8 mouse cellular contexts compared by ENCODE assay signal in the genomic region with DNA sequence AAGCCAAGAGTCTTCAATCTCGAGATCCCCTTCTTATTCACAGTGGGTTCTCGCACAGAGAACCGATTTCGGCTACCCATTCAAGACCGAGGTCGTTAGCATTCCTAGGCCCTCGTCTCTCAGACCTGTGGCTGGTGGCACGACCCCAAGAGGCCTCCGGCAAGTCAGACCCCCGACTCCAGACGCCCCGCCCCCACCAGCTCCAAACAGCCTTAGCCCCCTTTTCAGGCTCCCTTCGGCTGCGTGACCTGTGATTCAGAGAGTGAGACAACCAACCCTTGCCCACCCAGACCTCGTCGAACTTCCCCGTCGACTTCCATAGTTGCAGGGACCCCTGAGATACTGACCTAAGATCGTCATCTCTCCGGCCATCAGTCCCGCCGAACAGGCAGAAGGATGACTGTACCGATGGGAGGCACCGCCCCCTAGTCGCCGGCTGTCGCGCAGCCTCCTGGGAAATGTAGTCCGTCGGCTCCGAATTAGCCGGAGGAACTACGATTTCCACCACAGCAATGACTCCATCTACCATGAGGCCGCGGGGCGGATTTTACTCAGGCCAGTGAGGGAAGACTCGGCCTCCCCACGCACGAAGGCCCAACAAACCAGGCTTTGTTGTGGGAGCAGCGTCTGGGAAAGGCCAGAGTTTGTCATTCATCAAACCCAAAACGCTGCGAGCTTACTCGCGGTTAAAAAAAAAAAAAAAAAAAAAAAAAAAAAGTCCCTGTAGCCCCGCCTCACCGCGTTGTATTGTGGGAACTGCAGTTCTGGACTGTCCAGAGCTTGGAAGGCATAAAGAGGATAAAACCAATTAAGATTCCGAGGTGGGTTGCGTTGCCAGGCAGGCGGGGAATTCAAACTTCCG. TPM values are rescaled to one million over a fixed set of nuclear protein-coding genes. Genes with fewer than 3 reads are reported as not detected.
A peak's percentile ranks its signal among the peaks of the same experiment; 100 is the strongest.
DNase-seq lines count a peak whose midpoint lies in the region; ATAC-seq and TF ChIP-seq lines count a peak whose summit lies in the region.

Gene Hspa13 (minus strand): TSS at position 717 of the 862 bp plus-strand sequence.

- peaks cover 6% of the 10 kb centered on the region for H3K79me2 ChIP-seq in MEL (ENCODE audit: control insufficient read depth, insufficient read depth, low read length, poor library complexity)

- H3K27ac ChIP-seq in MEL (ENCODE audit: control insufficient read depth, low read depth, low read length): peak within 1 kb of the TSS; percentile 83
- H3K27ac ChIP-seq in cerebellum, adult 2 months (ENCODE audit: insufficient read depth, low read length): 0 out of 2 replicates have a peak within 1 kb of the TSS, but pooled peaks have one; percentile 16
- peak within 1 kb of the TSS; percentile 76 for H3K27ac ChIP-seq in forebrain, postnatal 0 days (ENCODE audit: low read depth, low read length)
- peak within 1 kb of the TSS; percentile 69 for H3K27ac ChIP-seq in lung, embryonic 15.5 days

- no peaks in the 10 kb centered on the region for H3K27me3 ChIP-seq in MEL (ENCODE audit: control insufficient read depth in 1 of 2, insufficient read depth in 2 of 2, low read length in 2 of 2)
- no peaks in the 10 kb centered on the region for H3K27me3 ChIP-seq in cerebellum, adult 2 months (ENCODE audit: control insufficient read depth, insufficient read depth, low read length)
- H3K27me3 ChIP-seq in forebrain, postnatal 0 days (ENCODE audit: insufficient read depth, low read length): no peaks in the 10 kb centered on the region
- no peaks in the 10 kb centered on the region for H3K27me3 ChIP-seq in lung, embryonic 15.5 days

- DNase-seq in MEL (ENCODE audit: low read depth, low spot score): peak; percentile 99
- peak; percentile 98 to 99 for DNase-seq in cerebellum, adult 2 months
- peak; percentile 98 for DNase-seq in forebrain, postnatal 0 days
- peak; percentile 97 for DNase-seq in heart, postnatal 4 days
- peak; percentile 98 to 99 for DNase-seq in layer of hippocampus, adult 8-10 months (ENCODE audit: low spot score in 2 of 2)
- DNase-seq in ovary, adult 18-20 months (ENCODE audit: low spot score): peak; percentile 97
- peak; percentile 93 for DNase-seq in thymus, postnatal 0 days (ENCODE audit: low spot score)

- H3K4me3 ChIP-seq in MEL (ENCODE audit: control insufficient read depth in 1 of 2, insufficient read depth in 1 of 2, low read depth in 2 of 2, low read length in 2 of 2): peak within 1 kb of the TSS; percentile 84 to 100
- H3K4me3 ChIP-seq in cerebellum, adult 2 months (replicated peaks; ENCODE audit: insufficient read depth, low read depth, low read length): peak within 1 kb of the TSS; percentile 99
- H3K4me3 ChIP-seq in forebrain, postnatal 0 days (ENCODE audit: low read depth, low read length): peak within 1 kb of the TSS; percentile 86
- peak within 1 kb of the TSS; percentile 81 for H3K4me3 ChIP-seq in lung, embryonic 15.5 days

- TF ChIP-seq RAD21 in MEL (IDR thresholded peaks at IDR 0.05; ENCODE audit: low read depth, low read length): no peak

- ATAC-seq in forebrain, postnatal 0 days: peak; percentile 99
- ATAC-seq in lung, embryonic 15.5 days (ENCODE audit: borderline replicate concordance, extremely low read depth, low FRiP score, low TSS enrichment): peak; percentile 99

- peak within 1 kb of the TSS; percentile 63 for H3K4me2 ChIP-seq in forebrain, postnatal 0 days (ENCODE audit: low read depth)
- H3K4me2 ChIP-seq in lung, embryonic 15.5 days: peak within 1 kb of the TSS; percentile 75

- peaks cover 2 to 4% of the 10 kb centered on the region in 2 experiments; a peak in 3 of 4 replicates for H3K36me3 ChIP-seq in MEL (ENCODE audit: control insufficient read depth in 1 of 2, insufficient read depth in 2 of 2, low read length in 2 of 2)
- peaks cover 12% of the 10 kb centered on the region; the same call in 1 of the 2 replicates for H3K36me3 ChIP-seq in forebrain, postnatal 0 days (ENCODE audit: insufficient read depth)
- 0 out of 2 replicates have a peak, but pooled peaks cover 12% of the 10 kb centered on the region for H3K36me3 ChIP-seq in lung, embryonic 15.5 days

- WGBS in cerebellum, adult 2 months: under 1% methylated on average over 51 of the region's 51 CpGs
- under 1% methylated on average over 51 of the region's 51 CpGs for WGBS in forebrain, postnatal 0 days
- under 1% methylated on average over 51 of the region's 51 CpGs for WGBS in lung, embryonic 15.5 days

- H3K4me1 ChIP-seq in MEL (ENCODE audit: control insufficient read depth in 1 of 2, insufficient read depth in 2 of 2, low read length in 2 of 2): no peaks in the 10 kb centered on the region; a peak in 1 of 4 replicates
- peaks cover 9% of the 10 kb centered on the region; the same call in 1 of the 2 replicates for H3K4me1 ChIP-seq in cerebellum, adult 2 months (ENCODE audit: control insufficient read depth, insufficient read depth, low read length)
- H3K4me1 ChIP-seq in forebrain, postnatal 0 days (ENCODE audit: insufficient read depth): peaks cover 9% of the 10 kb centered on the region
- H3K4me1 ChIP-seq in lung, embryonic 15.5 days: no peaks in the 10 kb centered on the region

- no peak for TF ChIP-seq CTCF in MEL (IDR thresholded peaks at IDR 0.05 in 2 of 3, conservative IDR thresholded peaks at IDR 0.05 in 1 of 3; ENCODE audit: control insufficient read depth in 1 of 3, insufficient read depth in 1 of 3, low read depth in 2 of 3, low read length in 3 of 3, poor library complexity in 1 of 3, severe bottlenecking in 1 of 3)
- no peak for TF ChIP-seq CTCF in cerebellum, adult 2 months (IDR thresholded peaks at IDR 0.05; ENCODE audit: borderline replicate concordance, insufficient read depth, low read depth, low read length)
- peak; percentile 45 for TF ChIP-seq CTCF in forebrain, postnatal 0 days (IDR thresholded peaks at IDR 0.05; ENCODE audit: low read depth)

- TF ChIP-seq POLR2A in MEL (IDR thresholded peaks at IDR 0.05; ENCODE audit: control insufficient read depth in 1 of 2, insufficient read depth in 1 of 2, low read depth in 1 of 2, low read length in 2 of 2, poor library complexity in 1 of 2): peak; percentile 50 to 60; a peak in 3 of 4 replicates
- peak; percentile 49; the same call in 1 of the 2 replicates for TF ChIP-seq POLR2A in cerebellum, adult 2 months (IDR thresholded peaks at IDR 0.05; ENCODE audit: borderline replicate concordance, insufficient read depth, low read length)

- no peak for TF ChIP-seq EP300 in MEL (IDR thresholded peaks at IDR 0.05; ENCODE audit: low read depth in 1 of 2, low read length in 2 of 2)

- peak within 1 kb of the TSS; percentile 83 for H3K9ac ChIP-seq in MEL (ENCODE audit: control insufficient read depth, low read depth, low read length, poor library complexity, severe bottlenecking)
- H3K9ac ChIP-seq in forebrain, postnatal 0 days: peak within 1 kb of the TSS; percentile 70
- peak within 1 kb of the TSS; percentile 58 for H3K9ac ChIP-seq in lung, embryonic 15.5 days

- H3K9me3 ChIP-seq in MEL (replicated peaks; ENCODE audit: insufficient read depth, low read length): no peaks in the 10 kb centered on the region
- no peaks in the 10 kb centered on the region for H3K9me3 ChIP-seq in forebrain, postnatal 0 days (ENCODE audit: low read length)
- H3K9me3 ChIP-seq in lung, embryonic 15.5 days: no peaks in the 10 kb centered on the region

TF ChIP-seq in MEL, 35 proteins besides CTCF, POLR2A, EP300 and RAD21 (continues in another document):
- peak; percentile 57 for TF ChIP-seq CHD2 (IDR thresholded peaks at IDR 0.05; ENCODE audit: low read length)
- TF ChIP-seq CHD1 (IDR thresholded peaks at IDR 0.05; ENCODE audit: low read depth, low read length): no peak
- TF ChIP-seq NRF1 (IDR thresholded peaks at IDR 0.05; ENCODE audit: insufficient read depth, low read depth, low read length, poor library complexity, severe bottlenecking): peak; percentile 49; the same call in 1 of the 2 replicates
- no peak for TF ChIP-seq E2F4 (IDR thresholded peaks at IDR 0.05; ENCODE audit: borderline replicate concordance, low read depth, low read length)
- peak; percentile 91 for TF ChIP-seq KAT2A (conservative IDR thresholded peaks at IDR 0.05; ENCODE audit: low read depth, low read length)
- TF ChIP-seq TBP (IDR thresholded peaks at IDR 0.05; ENCODE audit: low read depth, low read length): no peak
- no peak for TF ChIP-seq JUND (IDR thresholded peaks at IDR 0.05; ENCODE audit: low read depth, low read length)
- TF ChIP-seq HCFC1 (IDR thresholded peaks at IDR 0.05; ENCODE audit: low read depth, low read length): peak; percentile 95
- TF ChIP-seq ELF1 (IDR thresholded peaks at IDR 0.05; ENCODE audit: low read depth, low read length): peak; percentile 56
- no peak for TF ChIP-seq TCF12 (IDR thresholded peaks at IDR 0.05; ENCODE audit: low read depth, low read length)
- TF ChIP-seq SIN3A (IDR thresholded peaks at IDR 0.05; ENCODE audit: low read length): peak; percentile 79
- TF ChIP-seq TAL1 (IDR thresholded peaks at IDR 0.05; ENCODE audit: low read length): no peak
- peak; percentile 46; the same call in 1 of the 2 replicates for TF ChIP-seq NELFE (IDR thresholded peaks at IDR 0.05; ENCODE audit: low read depth, low read length)
- no peak for TF ChIP-seq MYB (IDR thresholded peaks at IDR 0.05; ENCODE audit: low read depth, low read length)
- TF ChIP-seq USF2 (IDR thresholded peaks at IDR 0.05; ENCODE audit: borderline replicate concordance in 1 of 2, insufficient read depth in 1 of 2, low read depth in 1 of 2, low read length in 2 of 2): no peak
- 0 out of 2 replicates have a peak, but pooled peaks have one; percentile 15 for TF ChIP-seq MAZ (IDR thresholded peaks at IDR 0.05; ENCODE audit: low read depth, low read length)
- TF ChIP-seq POLR2AphosphoS5 (IDR thresholded peaks at IDR 0.05; ENCODE audit: borderline replicate concordance, low read depth, low read length): no peak
- TF ChIP-seq ZMIZ1 (IDR thresholded peaks at IDR 0.05; ENCODE audit: low read depth, low read length): no peak
- peak; percentile 58 for TF ChIP-seq MXI1 (IDR thresholded peaks at IDR 0.05; ENCODE audit: low read depth, low read length)
- peak; percentile 64; the same call in 1 of the 2 replicates for TF ChIP-seq ZKSCAN1 (IDR thresholded peaks at IDR 0.05; ENCODE audit: low read depth, low read length)

RNA-seq across cellular contexts. Expression of gene Hspa13, which starts in this region (rescaled TPM):
- total RNA-seq in MEL (2012; rRNA removed): 17.6 and 18.4 TPM in 2 replicates
- polyA plus RNA-seq in MEL (2012; ENCODE audit: insufficient read depth in 1 of 2, insufficient read length in 2 of 2, low read depth in 1 of 2, low replicate concordance in 2 of 2, missing spikeins in 1 of 2): 10 to 100 TPM in 1 of 2 experiments, not detected in 1; 16.0 TPM
- polyA plus RNA-seq in cerebellum, adult 2 months (2012; rRNA removed): 14.9 and 15.4 TPM in 2 replicates
- total RNA-seq in forebrain, postnatal 0 days (2014; rRNA removed): 55.2 and 67.3 TPM in 2 replicates
- 33.3 and 40.1 TPM in 2 replicates for polyA plus RNA-seq in forebrain, postnatal 0 days (2015; fragmentation: Nextera tagmentation; extraction: Ambion mirVana)
- total RNA-seq in heart, postnatal 4 days (2021): 10 to 100 TPM; 21.1 to 21.2 TPM
- total RNA-seq in layer of hippocampus, adult 8-10 months (2022): 10 to 100 TPM; 36.7 to 43.1 (median 38.9) TPM
- polyA plus RNA-seq in lung, embryonic 15.5 days (2015; fragmentation: Nextera tagmentation; extraction: Ambion mirVana): 33.2 and 33.5 TPM in 2 replicates
- polyA plus RNA-seq in thymus, postnatal 0 days (2015; fragmentation: Nextera tagmentation; extraction: Ambion mirVana): 11.0 and 11.9 TPM in 2 replicates

Comparison
In these comparisons a context has a peak if more than half of its experiments do, and no peak if none do; other contexts are left out.
1. Peak in every context shown above with its lines: DNase-seq, ATAC-seq, H3K4me3 ChIP-seq and H3K27ac ChIP-seq.
2. H3K27ac ChIP-seq: peak in every context shown above with its lines; median percentile 83 in MEL; 76 in forebrain, postnatal 0 days; 69 in lung, embryonic 15.5 days; 16 in cerebellum, adult 2 months.